Mouse (Mus musculus) midbrain, embryonic 11.5 days (tissue): ENCODE results near the gene Card10. TPM values are rescaled to one million over a fixed set of nuclear protein-coding genes. Genes with fewer than 3 reads are reported as not detected.
A peak's percentile ranks its signal among the peaks of the same experiment; 100 is the strongest.

Experiments used
- ATAC-seq: fragments of 200-750 bp; cut with Nextera tagmentation; 2 replicates; pipeline ENCODE4 v1.8.0; 2017; ENCODE audit warnings: moderate TSS enrichment, moderate library complexity; ENCODE audit not compliant: low FRiP score
- DNase-seq: peaks from one replicate; pipeline ENCODE4 v3.0.0; 2015; ENCODE audit warnings: low spot score; ENCODE audit errors: missing footprints
- H3K27ac ChIP-seq: fragments of 300-500 bp; sonication (generic); 2 replicates; pipeline ENCODE4 v1.5.1; 2014; ENCODE audit warnings: low read depth, low read length
- H3K27me3 ChIP-seq: fragments of 300-500 bp; sonication (generic); 2 replicates; pipeline ENCODE4 v1.6.1; 2014; ENCODE audit warnings: mild to moderate bottlenecking, low read length, moderate library complexity, mixed read lengths; ENCODE audit not compliant: control insufficient read depth, insufficient read depth
- H3K36me3 ChIP-seq: fragments of 300-500 bp; sonication (generic); 2 replicates; pipeline ENCODE4 v1.6.1; 2014; ENCODE audit warnings: mild to moderate bottlenecking, low read length, moderate library complexity, mixed read lengths; ENCODE audit not compliant: control insufficient read depth, insufficient read depth
- H3K4me1 ChIP-seq: fragments of 300-500 bp; sonication (generic); 2 replicates; pipeline ENCODE4 v1.6.1; 2014; ENCODE audit warnings: low read length; ENCODE audit not compliant: control insufficient read depth, insufficient read depth
- H3K4me2 ChIP-seq: fragments of 300-500 bp; sonication (generic); 2 replicates; pipeline ENCODE4 v1.6.1; 2014; ENCODE audit warnings: mild to moderate bottlenecking, moderate library complexity
- H3K4me3 ChIP-seq: fragments of 300-500 bp; sonication (generic); 2 replicates; pipeline ENCODE4 v1.5.1; 2014; ENCODE audit warnings: low read depth, low read length
- H3K9ac ChIP-seq: fragments of 300-500 bp; sonication (generic); 2 replicates; pipeline ENCODE4 v1.6.1; 2014; ENCODE audit warnings: low read length
- H3K9me3 ChIP-seq: fragments of 300-500 bp; sonication (generic); 2 replicates; pipeline ENCODE4 v1.6.1; 2016; ENCODE audit warnings: low read length; ENCODE audit not compliant: control insufficient read depth
- WGBS: fragments of 180-500 bp; shearing (Covaris S2); extraction: QIAGEN DNeasy Blood & Tissue Kit; methylation state at CpG from one replicate; pipeline ENCODE4 v1.1.7; 2014; 5-methylcytosine and 5-hydroxymethylcytosine counted together
- polyA plus RNA-seq: library from polyadenylated mRNA; unstranded; fragments of >200 nt; fragmentation: Nextera tagmentation; extraction: Ambion mirVana; gene quantifications from 2 replicates; pipeline ENCODE4 v1.2.1, GENCODE M21; 2014

Gene Card10
- polyA plus RNA-seq, 1 experiment from 2014 or later: 1.5 TPM

GRCm38 (mm10) chr15:78796196-78797059, 6.4 kb downstream of the Card10 start:
- DNase-seq: no peak

GRCm38 (mm10) chr15:78790990-78791389, 11.9 kb downstream of the Card10 start:
- Histone ChIP-seq H3K9ac (no peak overlapping the region), H3K4me3 (no peak overlapping the region), H3K27me3 (no peaks in the 10 kb centered on the region; the same call in 1 of the 2 replicates), H3K27ac (no peak overlapping the region), H3K9me3 (no peaks in the 10 kb centered on the region), H3K4me2 (no peak overlapping the region), H3K4me1 (peaks cover 2% of the 10 kb centered on the region; the same call in 1 of the 2 replicates), H3K36me3 (no peaks in the 10 kb centered on the region)
- WGBS: 75% methylated on average over 12 of the region's 12 CpGs
- 0 out of 2 replicates have a peak, but pooled peaks have one; percentile 9 for ATAC-seq
- no peak for DNase-seq

More at GRCm38 (mm10) chr15:78796196-78797059, 6.4 kb downstream of the Card10 start:
- Histone ChIP-seq H3K4me3 (no peak overlapping the region), H3K9me3 (no peaks in the 10 kb centered on the region), H3K36me3 (no peaks in the 10 kb centered on the region), H3K27me3 (peaks cover 7% of the 10 kb centered on the region), H3K4me2 (no peak overlapping the region), H3K4me1 (peaks cover 11% of the 10 kb centered on the region), H3K27ac (no peak overlapping the region), H3K9ac (0 out of 2 replicates have a peak overlapping the region, but pooled peaks have one; percentile 24)
- no peak for ATAC-seq
- 48% methylated on average over 25 of the region's 25 CpGs for WGBS

GRCm38 (mm10) chr15:78790451-78790850, 12.4 kb downstream of the Card10 start:
- DNase-seq: no peak
- Histone ChIP-seq H3K9ac (no peak overlapping the region), H3K4me1 (no peaks in the 10 kb centered on the region), H3K36me3 (no peaks in the 10 kb centered on the region), H3K4me2 (no peak overlapping the region), H3K27me3 (no peaks in the 10 kb centered on the region; the same call in 1 of the 2 replicates), H3K9me3 (no peaks in the 10 kb centered on the region), H3K4me3 (no peak overlapping the region), H3K27ac (no peak overlapping the region)
- WGBS: 67% methylated on average over 4 of the region's 4 CpGs
- no peak for ATAC-seq

- DNase-seq (no peak), ATAC-seq (no peak)
- Histone ChIP-seq H3K4me2 (no peak overlapping the region), H3K36me3 (no peaks in the 10 kb centered on the region), H3K4me1 (no peaks in the 10 kb centered on the region), H3K27me3 (no peaks in the 10 kb centered on the region; the same call in 1 of the 2 replicates), H3K9me3 (no peaks in the 10 kb centered on the region), H3K4me3 (no peak overlapping the region), H3K27ac (no peak overlapping the region), H3K9ac (no peak overlapping the region)
- WGBS: 83% methylated on average over 13 of the region's 13 CpGs
Measured at GRCm38 (mm10) chr15:78789721-78790323, 13.0 kb downstream of the Card10 start.

- no peaks in the 10 kb centered on the region for H3K4me1 ChIP-seq
- ATAC-seq (no peak), DNase-seq (no peak)
- no peak overlapping the region for H3K4me2 ChIP-seq
- H3K9me3 ChIP-seq: no peaks in the 10 kb centered on the region
- no peaks in the 10 kb centered on the region; the same call in 1 of the 2 replicates for H3K27me3 ChIP-seq
- no peak overlapping the region for H3K9ac ChIP-seq
- H3K27ac ChIP-seq: no peak overlapping the region
- 76% methylated on average over 3 of the region's 3 CpGs for WGBS
- H3K36me3 ChIP-seq: no peaks in the 10 kb centered on the region
- H3K4me3 ChIP-seq: no peak overlapping the region
Measured at GRCm38 (mm10) chr15:78788042-78788441, 14.8 kb downstream of the Card10 start.

GRCm38 (mm10) chr15:78787287-78787856, 15.5 kb downstream of the Card10 start:
- H3K27me3 ChIP-seq: no peaks in the 10 kb centered on the region; the same call in 1 of the 2 replicates
- no peak overlapping the region for H3K4me3 ChIP-seq
- H3K36me3 ChIP-seq: no peaks in the 10 kb centered on the region
- DNase-seq (no peak), ATAC-seq (no peak)
- H3K9me3 ChIP-seq: no peaks in the 10 kb centered on the region
- no peak overlapping the region for H3K27ac ChIP-seq
- H3K9ac ChIP-seq: no peak overlapping the region
- WGBS: 68% methylated on average over 9 of the region's 9 CpGs
- H3K4me2 ChIP-seq: no peak overlapping the region
- H3K4me1 ChIP-seq: no peaks in the 10 kb centered on the region

- Histone ChIP-seq H3K9me3 (no peaks in the 10 kb centered on the region), H3K36me3 (no peaks in the 10 kb centered on the region), H3K4me3 (no peak overlapping the region), H3K27me3 (no peaks in the 10 kb centered on the region), H3K9ac (no peak overlapping the region), H3K27ac (no peak overlapping the region), H3K4me2 (no peak overlapping the region), H3K4me1 (no peaks in the 10 kb centered on the region)
- WGBS: 81% methylated on average over 9 of the region's 9 CpGs
- DNase-seq (no peak), ATAC-seq (no peak)
Measured at GRCm38 (mm10) chr15:78786411-78786818, 16.4 kb downstream of the Card10 start.

- Histone ChIP-seq H3K9me3 (no peaks in the 10 kb centered on the region), H3K4me1 (no peaks in the 10 kb centered on the region), H3K4me3 (no peak overlapping the region), H3K27me3 (no peaks in the 10 kb centered on the region), H3K27ac (no peak overlapping the region), H3K36me3 (no peaks in the 10 kb centered on the region), H3K4me2 (no peak overlapping the region), H3K9ac (no peak overlapping the region)
- ATAC-seq (no peak), DNase-seq (no peak)
- 17% methylated on average over 6 of the region's 7 CpGs for WGBS
Measured at GRCm38 (mm10) chr15:78785961-78786360, 16.9 kb downstream of the Card10 start.

- Histone ChIP-seq H3K4me1 (no peaks in the 10 kb centered on the region), H3K36me3 (no peaks in the 10 kb centered on the region), H3K9me3 (no peaks in the 10 kb centered on the region), H3K4me3 (no peak overlapping the region), H3K9ac (no peak overlapping the region), H3K27me3 (no peaks in the 10 kb centered on the region), H3K27ac (no peak overlapping the region), H3K4me2 (no peak overlapping the region)
- no peak for DNase-seq
- WGBS: 94% methylated on average over 7 of the region's 7 CpGs
- no peak for ATAC-seq
Measured at GRCm38 (mm10) chr15:78785258-78785657, 17.6 kb downstream of the Card10 start.
